Mouse (Mus musculus) layer of hippocampus, adult 11-12 months (tissue): Measurements from ENCODE around the gene Gm21312.
"Not testable (repeated sequence)": the region's sequence is repeated elsewhere in the genome, so short reads cannot be mapped to it uniquely, and the experiment has no call there.

ENCODE experiments used
- DNase-seq: peaks from one replicate; pipeline ENCODE4 v3.0.0; 2022; ENCODE audit warnings: low spot score

Gene Gm21312

DNA sequence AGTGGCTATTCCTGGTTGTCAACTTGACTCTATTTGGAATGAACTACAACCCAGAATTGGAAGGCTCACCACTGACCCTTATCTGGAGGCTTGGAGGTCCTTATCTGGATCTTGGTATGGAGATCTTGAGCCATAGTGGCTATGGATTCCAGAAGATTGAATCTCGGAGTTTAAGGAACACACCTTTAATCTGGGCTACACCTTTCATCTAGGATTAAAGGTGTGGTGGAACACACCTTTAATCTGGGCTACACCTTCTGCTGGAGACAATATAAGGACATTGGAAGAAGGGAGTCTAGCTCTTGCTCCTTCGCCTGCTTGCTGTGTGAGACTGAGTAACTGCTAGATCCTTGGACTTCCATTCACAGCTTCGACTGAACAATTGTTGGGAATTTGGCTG lies at the start of gene Gm21312:
TSS of gene Gm21312 (plus strand) at position 301 of the 400 bp plus-strand sequence.
- not testable (repeated sequence) for DNase-seq

DNA sequence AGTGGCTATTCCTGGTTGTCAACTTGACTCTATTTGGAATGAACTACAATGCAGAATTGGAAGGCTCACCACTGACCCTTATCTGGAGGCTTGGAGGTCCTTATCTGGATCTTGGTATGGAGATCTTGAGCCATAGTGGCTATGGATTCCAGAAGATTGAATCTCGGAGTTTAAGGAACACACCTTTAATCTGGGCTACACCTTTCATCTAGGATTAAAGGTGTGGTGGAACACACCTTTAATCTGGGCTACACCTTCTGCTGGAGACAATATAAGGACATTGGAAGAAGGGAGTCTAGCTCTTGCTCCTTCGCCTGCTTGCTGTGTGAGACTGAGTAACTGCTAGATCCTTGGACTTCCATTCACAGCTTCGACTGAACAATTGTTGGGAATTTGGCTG lies 34.1 kb upstream of the Gm21312 start, which contains the start of gene Gm21293:
TSS of gene Gm21293 (plus strand) at position 301 of the 400 bp plus-strand sequence.
- not testable (repeated sequence) for DNase-seq

GRCm38 (mm10) chr10:104151197-104151596 lies 25.6 kb upstream of the Gm21312 start, which contains the start of gene Gm6763:
Gene Gm6763 (plus strand): TSS chr10:104151497.
- DNase-seq, result not testable (repeated sequence)

- DNase-seq, result not testable (repeated sequence)
These were observed 17.1 kb upstream of the Gm21312 start, which contains the start of gene Gm8764 for GRCm38 (mm10) chr10:104159706-104160105. Gene Gm8764 (plus strand): TSS chr10:104160006.

GRCm38 (mm10) chr10:104168215-104168614 lies 8.6 kb upstream of the Gm21312 start, which contains the start of gene Gm21304:
Gene Gm21304 (plus strand): TSS chr10:104168515.
- not testable (repeated sequence) for DNase-seq

GRCm38 (mm10) chr10:104185233-104185632 lies 8.4 kb downstream of the Gm21312 start, which contains the start of gene Gm20765:
Gene Gm20765 (plus strand): TSS chr10:104185533.
- not testable (repeated sequence) for DNase-seq

- not testable (repeated sequence) for DNase-seq
These were observed 16.9 kb downstream of the Gm21312 start, which contains the start of gene Gm4340 for GRCm38 (mm10) chr10:104193742-104194141. Gene Gm4340 (plus strand): TSS chr10:104194042.

DNA sequence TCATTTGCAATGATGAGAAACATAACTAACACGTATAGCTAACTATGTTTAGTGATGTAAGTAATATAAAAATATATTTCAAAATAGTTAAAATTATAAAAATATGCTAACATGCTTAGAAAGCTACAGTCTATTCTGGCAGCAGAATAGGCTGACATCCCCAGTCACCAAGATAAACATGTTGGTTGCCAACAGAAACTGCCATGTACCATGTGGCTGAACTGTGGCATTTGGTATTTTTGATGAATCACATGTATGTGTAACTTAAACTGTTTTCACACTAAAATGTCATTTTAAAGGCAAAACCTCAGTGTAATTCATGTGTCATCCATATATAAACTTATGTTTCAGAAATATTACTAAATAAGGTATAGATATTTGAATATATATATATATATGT lies 32.8 kb downstream of the Gm21312 start:
- no peak for DNase-seq

GRCm38 (mm10) chr10:104210268-104210990 lies 33.6 kb downstream of the Gm21312 start:
- no peak for DNase-seq

DNA sequence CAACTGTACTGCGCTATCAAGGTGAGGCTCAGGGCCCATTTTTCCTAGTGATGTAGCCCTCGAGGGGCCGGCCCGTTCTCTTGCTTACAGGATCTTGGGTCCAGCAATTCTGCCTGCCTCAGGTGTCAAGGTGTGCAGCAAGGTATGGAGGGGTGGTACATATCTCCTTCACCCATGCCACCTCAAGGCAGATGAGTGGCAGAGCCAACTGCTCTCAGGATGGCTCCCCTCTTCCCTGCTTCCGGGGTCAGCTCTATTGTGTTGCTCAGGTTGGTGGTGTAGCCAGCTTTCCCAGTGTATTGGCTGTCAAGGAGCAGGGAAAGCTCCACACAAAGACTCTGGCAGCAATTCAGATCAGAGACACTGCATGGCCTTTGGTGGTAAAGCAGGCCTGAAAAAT lies 37.7 kb downstream of the Gm21312 start:
- DNase-seq, result no peak

DNA sequence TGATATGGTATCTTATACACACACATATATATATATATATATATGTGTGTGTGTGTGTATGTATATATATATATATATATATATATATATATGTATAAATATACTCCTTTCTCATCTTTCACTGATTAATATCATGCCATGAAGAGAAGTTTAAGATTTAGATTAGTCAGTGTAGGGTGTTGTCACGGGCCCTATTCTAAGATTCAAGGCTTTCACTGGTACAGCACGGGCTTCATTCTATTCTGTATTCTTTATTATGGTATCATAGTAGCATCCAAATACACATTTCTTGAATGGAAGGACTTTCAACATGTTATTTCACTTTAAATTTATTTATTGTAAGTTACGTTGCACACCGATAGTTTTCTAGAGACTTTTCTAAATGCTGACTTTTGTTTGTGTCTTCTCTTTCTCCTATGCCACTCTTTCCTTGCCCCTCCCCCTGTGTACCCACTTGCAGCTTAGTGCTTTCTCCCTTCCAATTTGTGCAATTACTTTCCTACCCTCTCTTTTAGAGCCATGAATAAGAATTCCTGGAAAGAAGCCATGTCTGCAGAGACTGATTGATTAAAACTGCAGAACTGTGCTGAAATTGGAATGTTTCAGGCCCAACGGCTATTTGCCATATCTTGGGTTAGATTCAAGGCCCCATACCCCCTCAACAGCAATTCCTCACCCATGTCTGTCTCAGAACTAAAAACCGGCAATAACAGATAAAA lies 43.6 kb downstream of the Gm21312 start:
- DNase-seq, result no peak
